Mouse (Mus musculus) kidney, embryonic 15.5 days (tissue): ENCODE data around the gene Afap1l2. TPM values are rescaled to one million over a fixed set of nuclear protein-coding genes. Genes with fewer than 3 reads are reported as not detected.
A peak's percentile ranks its signal among the peaks of the same experiment; 100 is the strongest.

Source experiments
- ATAC-seq: fragments of 200-750 bp; cut with Nextera tagmentation; replicated peaks from 2 replicates; pipeline ENCODE4 v1.8.0; 2017; ENCODE audit warnings: moderate TSS enrichment; ENCODE audit not compliant: low FRiP score
- H3K27ac ChIP-seq: fragments of 300-500 bp; sonication (generic); 2 replicates; pipeline ENCODE4 v1.5.1; 2015; ENCODE audit warnings: mild to moderate bottlenecking, inconsistent platforms
- H3K27me3 ChIP-seq: fragments of 300-500 bp; sonication (generic); 2 replicates; pipeline ENCODE4 v1.6.1; 2015; ENCODE audit warnings: inconsistent platforms
- H3K36me3 ChIP-seq: fragments of 300-500 bp; sonication (generic); 2 replicates; pipeline ENCODE4 v1.6.1; 2015; ENCODE audit warnings: inconsistent platforms
- H3K4me1 ChIP-seq: fragments of 300-500 bp; sonication (generic); 2 replicates; pipeline ENCODE4 v1.6.1; 2015; ENCODE audit warnings: inconsistent platforms
- H3K4me2 ChIP-seq: fragments of 300-500 bp; sonication (generic); 2 replicates; pipeline ENCODE4 v1.6.1; 2015; ENCODE audit warnings: moderate library complexity, mild to moderate bottlenecking, inconsistent platforms
- H3K4me3 ChIP-seq: fragments of 300-500 bp; sonication (generic); replicated peaks from 2 replicates; pipeline ENCODE4 v1.5.1; 2015; ENCODE audit warnings: mild to moderate bottlenecking, inconsistent platforms
- H3K9ac ChIP-seq: fragments of 300-500 bp; sonication (generic); 2 replicates; pipeline ENCODE4 v1.6.1; 2015; ENCODE audit warnings: mild to moderate bottlenecking, inconsistent platforms
- H3K9me3 ChIP-seq: fragments of 300-500 bp; sonication (generic); replicated peaks from 2 replicates; pipeline ENCODE4 v1.6.1; 2016; ENCODE audit warnings: inconsistent platforms
- WGBS: fragments of 180-500 bp; shearing (Covaris S2); methylation state at CpG from one replicate; pipeline ENCODE4 v1.1.7; 2015; ENCODE audit warnings: mixed read lengths; 5-methylcytosine and 5-hydroxymethylcytosine counted together
- polyA plus RNA-seq: library from polyadenylated mRNA; unstranded; fragments of >200 nt; fragmentation: Nextera tagmentation; extraction: Ambion mirVana; gene quantifications from 2 replicates; pipeline ENCODE4 v1.2.1, GENCODE M21; 2015

Afap1l2 gene
- polyA plus RNA-seq, 1 experiment from 2014 or later: 18.3 TPM

DNA sequence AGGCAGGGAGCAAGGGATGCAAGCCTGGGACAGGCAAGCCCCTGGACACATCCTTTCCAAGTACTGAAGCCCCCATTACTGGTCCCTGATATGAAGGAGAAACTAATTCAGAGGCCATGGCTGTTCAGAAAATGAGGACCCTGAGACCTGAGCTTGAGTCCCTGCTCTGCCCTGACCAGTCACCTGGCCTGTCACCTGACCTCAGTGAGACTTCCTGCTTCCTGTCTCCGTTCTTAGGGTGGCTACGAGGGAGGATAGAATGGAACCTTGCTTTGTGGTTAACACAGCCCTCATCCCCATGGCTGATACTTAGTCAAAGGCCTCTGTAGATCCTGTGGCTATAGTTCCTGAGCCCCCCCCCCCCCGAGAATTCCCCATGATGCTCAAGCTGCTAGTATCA lies 103.9 kb downstream of the Afap1l2 start:
- Histone ChIP-seq H3K4me1 (peaks cover 30% of the 10 kb centered on the region), H3K9me3 (no peaks in the 10 kb centered on the region), H3K4me2 (no peak overlapping the region), H3K9ac (no peak overlapping the region), H3K4me3 (no peak overlapping the region), H3K36me3 (no peaks in the 10 kb centered on the region), H3K27me3 (no peaks in the 10 kb centered on the region), H3K27ac (no peak overlapping the region)
- WGBS: 71% methylated on average over 3 of the region's 3 CpGs
- ATAC-seq: no peak

DNA sequence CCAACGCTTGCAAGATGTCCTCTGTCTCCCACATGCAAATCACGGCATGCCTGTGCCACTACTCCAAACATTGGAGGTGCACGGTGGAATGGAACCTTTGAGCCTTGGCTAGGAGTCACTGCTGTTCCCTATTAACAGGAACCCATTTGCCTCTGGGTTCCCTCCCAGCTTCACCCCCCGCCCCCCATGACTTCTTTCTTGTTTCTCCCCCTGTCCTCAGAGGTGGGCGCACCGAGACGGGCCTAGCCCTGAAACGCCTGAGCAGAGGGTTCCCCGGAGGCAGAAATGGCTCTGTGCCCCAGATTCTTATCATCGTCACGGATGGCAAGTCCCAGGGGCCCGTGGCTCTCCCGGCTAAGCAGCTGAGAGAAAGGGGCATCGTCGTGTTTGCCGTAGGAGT lies 110.4 kb downstream of the Afap1l2 start:
- peak; percentile 5; the same call in 1 of the 2 replicates for ATAC-seq
- Histone ChIP-seq H3K27ac (peak overlapping the region; percentile 81), H3K9ac (no peak overlapping the region), H3K4me2 (no peak overlapping the region), H3K4me1 (peaks cover 45% of the 10 kb centered on the region), H3K4me3 (no peak overlapping the region), H3K9me3 (no peaks in the 10 kb centered on the region), H3K36me3 (no peaks in the 10 kb centered on the region), H3K27me3 (peaks cover 3% of the 10 kb centered on the region; the same call in 1 of the 2 replicates)
- 76% methylated on average over 16 of the region's 16 CpGs for WGBS

DNA sequence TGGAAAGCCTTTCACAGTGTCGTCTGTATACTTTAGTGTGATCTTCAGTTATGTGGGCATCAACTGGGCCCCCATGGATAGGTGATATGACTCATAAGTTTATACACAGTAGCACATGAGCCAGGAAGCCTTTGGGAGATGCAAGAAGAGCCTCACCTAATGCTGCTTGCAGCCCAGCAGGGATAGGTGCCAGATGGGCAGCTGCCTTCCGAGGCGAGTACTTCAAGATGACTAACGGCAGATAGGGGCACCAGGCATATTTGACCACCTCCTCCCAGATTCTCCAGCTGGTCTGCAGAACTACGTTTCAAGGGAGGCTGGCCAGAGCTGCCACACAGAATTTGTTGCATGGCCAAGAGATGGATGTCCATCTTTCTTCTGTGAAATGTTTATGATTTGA lies 114.7 kb downstream of the Afap1l2 start:
- no peak for ATAC-seq
- WGBS: 52% methylated on average over 5 of the region's 5 CpGs

DNA sequence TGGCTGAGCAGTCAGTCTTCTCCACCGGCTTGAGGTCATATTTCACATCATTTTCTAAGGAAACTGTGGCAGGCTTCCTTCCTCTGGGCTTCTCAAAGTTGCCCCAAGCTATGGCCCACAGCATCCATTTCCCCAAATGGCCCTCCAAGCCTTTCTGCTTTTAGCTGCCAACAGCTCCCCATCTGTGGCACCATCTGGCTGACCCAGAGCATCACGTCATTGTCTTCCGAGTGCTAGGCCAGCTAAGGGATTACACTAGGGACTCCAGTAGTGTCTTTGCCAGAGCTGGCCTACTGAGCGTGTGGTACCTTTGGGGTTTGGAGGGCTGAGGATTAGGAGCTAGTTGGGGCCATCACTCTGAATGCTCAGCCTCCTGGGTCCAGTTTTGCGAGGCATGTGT lies 115.4 kb downstream of the Afap1l2 start:
- H3K9me3 ChIP-seq: no peaks in the 10 kb centered on the region
- no peak for ATAC-seq
- WGBS: 58% methylated on average over 5 of the region's 5 CpGs

More for the DNA sequence above, 114.7 kb downstream of the Afap1l2 start:
- Histone ChIP-seq H3K36me3 (no peaks in the 10 kb centered on the region), H3K4me3 (no peak overlapping the region), H3K27ac (no peak overlapping the region), H3K9me3 (no peaks in the 10 kb centered on the region), H3K4me2 (no peak overlapping the region), H3K9ac (no peak overlapping the region), H3K4me1 (peaks cover 41% of the 10 kb centered on the region), H3K27me3 (peaks cover 5% of the 10 kb centered on the region; the same call in 1 of the 2 replicates)

DNA sequence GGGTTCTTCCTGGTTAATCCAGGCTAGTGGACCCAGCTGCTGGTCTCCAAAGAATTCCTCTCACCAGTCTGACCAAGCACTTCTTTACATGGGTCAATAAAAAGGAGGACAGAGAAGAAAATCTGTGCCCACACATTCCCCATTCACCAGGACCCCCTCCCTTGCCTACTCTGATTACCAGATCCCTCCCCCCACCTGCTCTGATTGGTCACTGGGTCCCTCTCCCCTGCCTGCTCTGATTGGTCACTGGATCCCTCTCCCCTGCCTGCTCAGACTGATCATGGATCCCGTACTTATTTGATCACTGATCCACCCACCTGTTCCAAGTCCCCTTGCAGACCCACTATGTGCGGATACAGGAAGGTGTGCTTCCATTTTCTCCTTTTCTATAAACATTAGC lies 116.6 kb downstream of the Afap1l2 start:
- Histone ChIP-seq H3K9ac (no peak overlapping the region), H3K4me1 (peaks cover 25% of the 10 kb centered on the region), H3K9me3 (no peaks in the 10 kb centered on the region), H3K4me2 (no peak overlapping the region), H3K27ac (peak overlapping the region; percentile 11; the same call in 1 of the 2 replicates), H3K4me3 (no peak overlapping the region), H3K36me3 (no peaks in the 10 kb centered on the region), H3K27me3 (peaks cover 5% of the 10 kb centered on the region; the same call in 1 of the 2 replicates)
- 43% methylated on average over 2 of the region's 2 CpGs for WGBS
- ATAC-seq: peak; percentile 69; the same call in 1 of the 2 replicates

More for the DNA sequence above, 115.4 kb downstream of the Afap1l2 start:
- Histone ChIP-seq H3K4me3 (no peak overlapping the region), H3K9ac (no peak overlapping the region), H3K36me3 (no peaks in the 10 kb centered on the region), H3K27me3 (peaks cover 5% of the 10 kb centered on the region; the same call in 1 of the 2 replicates), H3K27ac (no peak overlapping the region), H3K4me1 (peaks cover 35% of the 10 kb centered on the region), H3K4me2 (no peak overlapping the region)

DNA sequence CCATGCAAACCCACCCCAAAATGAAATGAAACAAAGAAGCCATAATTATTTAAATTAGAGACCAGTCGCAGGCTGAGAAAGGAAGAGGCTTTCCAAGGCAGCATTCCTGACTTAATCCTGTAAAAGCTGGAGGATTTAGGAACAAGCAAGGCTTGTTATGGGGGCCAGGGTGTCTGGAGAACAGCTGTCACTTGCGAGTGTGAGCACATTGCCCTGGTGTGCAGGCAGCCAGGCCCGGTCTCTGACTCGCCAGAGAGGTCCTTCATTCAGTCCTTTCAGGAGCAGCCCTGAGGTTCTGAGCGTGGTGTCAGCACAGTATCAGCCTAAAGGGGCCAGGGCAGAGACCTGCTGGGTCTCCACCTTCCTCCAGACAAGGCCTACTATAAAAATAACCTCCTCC lies 119.4 kb downstream of the Afap1l2 start:
- no peak overlapping the region for H3K4me2 ChIP-seq
- peaks cover 19% of the 10 kb centered on the region for H3K4me1 ChIP-seq
- no peak overlapping the region for H3K9ac ChIP-seq
- no peak overlapping the region for H3K4me3 ChIP-seq
- peaks cover 5% of the 10 kb centered on the region; the same call in 1 of the 2 replicates for H3K27me3 ChIP-seq
- ATAC-seq: no peak
- H3K9me3 ChIP-seq: no peaks in the 10 kb centered on the region
- 69% methylated on average over 5 of the region's 5 CpGs for WGBS
- H3K27ac ChIP-seq: no peak overlapping the region
- peaks cover 7% of the 10 kb centered on the region; the same call in 1 of the 2 replicates for H3K36me3 ChIP-seq

DNA sequence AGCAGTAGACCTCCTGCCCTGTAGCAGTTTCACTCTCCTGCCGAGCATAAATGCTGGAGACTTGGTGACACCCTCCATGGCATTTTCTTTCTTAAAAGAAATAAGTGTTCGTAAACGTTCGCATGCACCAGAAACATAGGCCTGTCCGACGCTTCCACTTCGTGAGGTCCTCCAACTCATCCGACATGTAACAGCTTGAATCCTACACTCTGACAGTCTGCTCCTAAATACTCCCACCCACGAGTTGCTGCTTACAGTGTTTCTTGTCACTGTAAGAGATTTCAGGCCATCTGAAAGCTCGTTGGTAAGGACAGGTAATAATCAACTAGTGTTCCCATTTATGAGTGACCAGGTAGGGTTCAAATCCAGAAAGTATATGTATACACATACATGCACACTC lies 120.1 kb downstream of the Afap1l2 start:
- Histone ChIP-seq H3K36me3 (peaks cover 7% of the 10 kb centered on the region; the same call in 1 of the 2 replicates), H3K9ac (no peak overlapping the region), H3K4me2 (no peak overlapping the region), H3K27ac (no peak overlapping the region), H3K27me3 (peaks cover 4% of the 10 kb centered on the region; the same call in 1 of the 2 replicates), H3K9me3 (no peaks in the 10 kb centered on the region), H3K4me3 (no peak overlapping the region), H3K4me1 (peaks cover 23% of the 10 kb centered on the region)
- ATAC-seq: no peak
- WGBS: 58% methylated on average over 10 of the region's 10 CpGs

DNA sequence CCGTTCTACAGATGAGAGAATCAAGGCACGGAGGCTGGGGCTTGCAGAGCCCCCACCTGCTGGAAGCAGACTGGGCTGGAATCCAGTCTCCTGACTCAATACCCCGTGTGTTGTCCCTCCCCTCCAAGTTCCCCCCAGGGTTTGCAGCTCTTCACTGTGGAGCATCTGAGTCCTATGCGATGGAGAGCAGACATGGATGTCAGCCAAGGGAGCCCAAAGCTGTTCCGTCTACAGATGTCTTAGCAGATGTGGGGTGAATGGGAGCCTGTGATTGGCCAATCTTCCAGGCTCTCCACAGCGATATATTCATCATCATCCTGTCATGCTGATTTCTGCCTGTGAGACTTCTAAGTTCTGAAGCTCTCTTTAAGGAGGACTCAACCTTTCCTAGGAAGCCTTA lies 130.7 kb downstream of the Afap1l2 start:
- no peaks in the 10 kb centered on the region for H3K36me3 ChIP-seq
- H3K9me3 ChIP-seq: no peaks in the 10 kb centered on the region
- H3K4me3 ChIP-seq: no peak overlapping the region
- ATAC-seq: no peak
- H3K4me2 ChIP-seq: no peak overlapping the region
- H3K27me3 ChIP-seq: peaks cover 67% of the 10 kb centered on the region
- peaks cover 48% of the 10 kb centered on the region for H3K4me1 ChIP-seq
- H3K27ac ChIP-seq: no peak overlapping the region
- WGBS: 75% methylated on average over 6 of the region's 6 CpGs
- no peak overlapping the region for H3K9ac ChIP-seq

DNA sequence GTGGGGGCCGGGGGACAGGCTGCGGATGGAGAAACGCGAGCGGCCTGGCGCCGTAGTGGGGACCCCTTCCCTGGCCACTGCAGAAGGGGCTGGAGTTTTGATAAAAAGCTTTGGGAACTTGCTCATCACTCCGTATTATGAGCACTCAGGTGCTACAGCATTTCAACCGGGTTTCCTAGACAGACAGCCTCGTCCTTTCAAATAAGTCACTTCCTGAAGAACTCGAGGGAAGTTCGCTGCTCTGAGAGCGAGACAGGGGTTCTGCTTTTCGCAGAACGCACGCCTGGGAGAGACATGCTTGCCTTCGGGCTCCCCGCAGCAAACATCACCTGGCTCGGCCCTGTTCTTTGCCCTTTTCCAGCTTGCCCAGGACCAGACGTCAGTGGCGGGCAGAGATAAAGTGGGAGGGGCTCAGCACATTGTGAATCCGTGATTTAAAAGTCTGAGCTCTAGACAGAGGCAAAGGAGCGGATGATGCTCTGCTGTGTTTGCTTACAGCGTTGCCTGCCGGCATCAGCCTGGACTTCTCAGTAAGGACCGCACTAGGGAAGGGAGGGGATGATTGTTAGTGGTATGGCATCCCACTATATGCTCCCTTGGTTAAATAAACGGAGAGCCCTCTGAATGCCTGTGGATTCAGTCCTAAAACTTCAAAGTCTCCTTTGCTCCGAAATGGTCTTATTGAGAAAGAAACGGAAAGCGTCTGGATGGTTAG lies 133.3 kb downstream of the Afap1l2 start:
- peak overlapping the region; percentile 96 for H3K4me2 ChIP-seq
- whole genome bisulfite sequencing: 8% methylated on average over 30 of the region's 30 CpGs
- H3K9ac ChIP-seq: peak overlapping the region; percentile 52
- H3K4me1 ChIP-seq: peaks cover 46% of the 10 kb centered on the region
- H3K36me3 ChIP-seq: no peaks in the 10 kb centered on the region
- H3K27me3 ChIP-seq: peaks cover 80% of the 10 kb centered on the region
- no peak overlapping the region for H3K27ac ChIP-seq
- ATAC-seq: peak; percentile 49; the same call in 1 of the 2 replicates
- no peaks in the 10 kb centered on the region for H3K9me3 ChIP-seq
- peak overlapping the region; percentile 57 for H3K4me3 ChIP-seq

DNA sequence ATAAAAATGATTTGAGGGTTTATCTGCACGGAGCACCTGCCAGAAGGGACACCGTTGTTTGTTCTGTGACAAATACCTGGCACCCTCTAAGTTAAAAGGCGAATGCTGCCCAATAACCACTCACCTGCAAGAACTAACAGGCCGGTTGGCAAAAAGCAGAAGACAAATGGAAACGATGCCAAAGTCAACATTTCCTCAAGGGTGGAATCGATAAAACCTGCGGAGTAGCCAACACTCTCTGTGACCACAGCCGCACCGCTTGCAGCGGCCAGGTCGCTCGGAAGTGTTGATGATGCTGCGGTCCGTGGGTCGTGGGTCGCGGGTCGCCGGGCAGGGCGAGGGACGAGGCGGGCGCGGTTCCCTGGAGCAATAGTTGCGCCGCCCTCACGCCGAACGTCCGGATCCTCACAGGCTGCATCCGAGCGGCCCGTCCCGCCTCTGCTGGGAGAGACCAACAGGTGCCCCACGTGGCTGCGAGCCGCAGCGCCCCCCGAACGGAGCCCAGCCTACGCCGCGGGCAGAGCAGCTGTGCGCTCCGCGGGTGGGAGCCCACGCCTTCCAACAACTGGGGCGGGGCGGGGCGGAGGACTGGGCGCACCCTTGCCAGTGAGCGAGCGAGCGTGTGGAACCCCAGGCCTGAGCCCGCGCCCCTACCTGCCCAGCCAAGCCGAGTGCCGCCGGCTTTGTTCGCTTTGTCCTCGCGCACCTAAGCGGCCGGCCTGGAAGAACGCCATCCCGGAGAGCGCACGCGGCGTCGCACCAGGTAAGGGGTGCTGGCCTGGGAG lies 134.0 kb downstream of the Afap1l2 start, which contains the start of gene Vwa2:
Gene Vwa2, plus strand, starts transcription at position 434 of the 785 bp plus-strand sequence.
- peak; percentile 53; the same call in 1 of the 2 replicates for ATAC-seq
- Histone ChIP-seq H3K9ac (peak within 1 kb of the TSS; percentile 52), H3K4me1 (peaks cover 47% of the 10 kb centered on the region), H3K4me3 (peak within 1 kb of the TSS; percentile 57), H3K4me2 (peak within 1 kb of the TSS; percentile 96), H3K36me3 (no peaks in the 10 kb centered on the region), H3K9me3 (no peaks in the 10 kb centered on the region), H3K27me3 (peaks cover 80% of the 10 kb centered on the region), H3K27ac (no peak within 1 kb of the TSS)
- 2% methylated on average over 71 of the region's 71 CpGs for WGBS

DNA sequence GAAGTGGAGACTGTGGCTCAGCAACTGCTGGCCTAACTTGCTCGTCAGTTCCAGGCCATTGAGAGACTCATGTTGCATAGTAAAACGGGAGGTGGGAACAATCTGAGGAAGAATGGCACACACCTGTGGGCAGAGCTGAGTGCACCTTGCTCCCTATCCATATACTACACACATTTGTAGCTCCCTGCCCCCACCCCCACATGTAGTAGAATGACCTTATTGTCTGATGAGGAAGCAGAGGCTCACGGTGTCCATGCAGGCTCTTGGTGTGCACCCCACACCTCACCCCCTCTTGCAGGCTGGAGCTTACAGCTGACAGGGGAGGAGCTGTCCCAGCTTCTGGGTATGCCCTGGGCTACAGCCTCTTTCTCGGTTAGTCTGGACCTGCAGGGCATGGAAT lies 140.3 kb downstream of the Afap1l2 start:
- no peak overlapping the region for H3K27ac ChIP-seq
- H3K36me3 ChIP-seq: no peaks in the 10 kb centered on the region
- WGBS: 70% methylated on average over 4 of the region's 4 CpGs
- H3K4me1 ChIP-seq: peaks cover 13% of the 10 kb centered on the region
- peaks cover 30% of the 10 kb centered on the region for H3K27me3 ChIP-seq
- no peaks in the 10 kb centered on the region for H3K9me3 ChIP-seq
- H3K9ac ChIP-seq: no peak overlapping the region
- no peak overlapping the region for H3K4me3 ChIP-seq
- no peak for ATAC-seq
- H3K4me2 ChIP-seq: no peak overlapping the region
